Mouse (Mus musculus) layer of hippocampus, adult 9-10 months (tissue): ENCODE measurements at regions not wholly inside any gene's neighbourhood (a gene's known extent, or its start where the extent isn't known, plus 50 kb on each side); places are given as distances from the start of the nearest gene placed in this dataset.

ENCODE experiments used
- DNase-seq: peaks from one replicate; pipeline ENCODE4 v3.0.0; 2022; ENCODE audit warnings: low spot score

DNA sequence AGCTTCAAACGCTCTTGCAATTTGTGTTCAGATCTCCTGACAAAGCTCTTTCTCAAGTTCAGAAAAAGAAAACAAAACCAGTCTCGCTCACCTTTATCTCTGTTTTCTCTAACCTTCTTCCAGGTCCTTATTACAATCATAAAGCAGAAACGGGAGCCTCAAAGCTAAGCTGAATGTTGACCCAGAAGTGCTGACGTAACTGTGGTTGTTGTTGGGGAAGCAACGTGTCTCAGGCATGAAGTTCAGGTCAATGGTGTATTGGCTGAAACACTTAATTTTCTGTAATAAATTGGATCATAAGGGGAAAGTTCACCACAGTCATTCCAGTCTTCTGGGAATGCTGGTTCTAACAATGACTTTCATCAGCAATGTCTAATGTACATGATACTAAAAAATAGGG is 586.7 kb downstream of the Ofcc1 start:
- DNase-seq: no peak

DNA sequence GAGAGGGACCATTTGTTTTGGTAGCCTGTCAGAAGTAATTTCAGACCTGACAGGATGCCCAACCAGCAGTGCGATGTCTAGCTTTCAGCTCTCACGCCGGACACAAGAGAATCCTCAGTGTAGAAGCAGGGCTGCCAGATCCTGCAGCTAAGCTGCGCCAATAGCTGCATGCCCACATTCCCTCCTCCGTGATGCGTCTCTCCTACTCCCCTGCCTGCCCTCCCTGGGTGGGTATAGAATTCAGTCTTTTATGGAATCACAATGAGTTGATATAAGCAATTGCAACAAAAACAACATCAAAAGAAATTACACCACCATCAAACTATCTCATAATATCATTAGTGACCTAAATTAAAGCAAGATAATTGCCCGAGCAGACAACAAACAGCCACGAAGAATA is 587.1 kb downstream of the Ofcc1 start:
- DNase-seq: no peak

DNA sequence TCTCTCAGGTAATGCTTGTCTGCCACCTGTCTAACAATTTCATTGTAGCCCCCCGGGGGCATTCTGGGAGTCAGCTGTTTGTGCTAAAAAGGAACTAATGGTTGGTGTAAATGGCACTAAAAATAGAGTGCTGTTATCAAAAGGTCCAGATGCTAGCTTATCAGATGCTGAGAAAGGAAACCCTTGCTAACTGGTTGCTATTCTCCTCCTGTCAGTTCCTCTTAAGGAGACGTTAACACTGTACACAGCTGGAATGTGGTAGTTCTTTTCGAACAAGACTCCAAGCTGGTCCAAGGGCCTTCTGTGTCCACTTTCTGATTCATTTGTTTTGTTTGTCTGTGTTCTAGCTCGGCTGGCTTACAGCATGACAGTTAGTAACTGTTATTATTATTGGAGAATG is 592.0 kb downstream of the Ofcc1 start:
- no peak for DNase-seq

DNA sequence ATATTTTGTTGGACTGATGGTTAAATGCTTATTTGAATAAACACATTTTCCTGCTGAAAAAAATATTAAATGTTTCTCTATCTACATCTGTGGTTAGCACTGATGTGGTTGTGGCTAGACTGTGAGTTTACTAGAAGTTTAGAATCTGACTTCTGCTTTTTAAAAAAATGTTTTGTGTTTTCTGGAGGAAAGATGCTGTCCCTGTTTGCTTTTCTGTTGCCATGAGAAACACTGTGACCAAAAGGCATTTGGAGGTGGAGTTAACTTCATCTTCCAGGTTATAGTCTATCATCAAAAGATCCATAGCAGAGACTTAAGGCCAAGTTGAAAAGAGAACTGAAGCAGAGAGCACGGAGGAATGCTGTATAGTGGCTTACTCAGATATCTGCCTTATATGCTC is 594.4 kb downstream of the Ofcc1 start:
- no peak for DNase-seq
